Mouse (Mus musculus): ENCODE measurements around the gene Crabp1. TPM values are rescaled to one million over a fixed set of nuclear protein-coding genes. Genes with fewer than 3 reads are reported as not detected.

Crabp1 gene
- polyA plus RNA-seq, 1 experiment from 2014 or later = 24.5 TPM

DNA sequence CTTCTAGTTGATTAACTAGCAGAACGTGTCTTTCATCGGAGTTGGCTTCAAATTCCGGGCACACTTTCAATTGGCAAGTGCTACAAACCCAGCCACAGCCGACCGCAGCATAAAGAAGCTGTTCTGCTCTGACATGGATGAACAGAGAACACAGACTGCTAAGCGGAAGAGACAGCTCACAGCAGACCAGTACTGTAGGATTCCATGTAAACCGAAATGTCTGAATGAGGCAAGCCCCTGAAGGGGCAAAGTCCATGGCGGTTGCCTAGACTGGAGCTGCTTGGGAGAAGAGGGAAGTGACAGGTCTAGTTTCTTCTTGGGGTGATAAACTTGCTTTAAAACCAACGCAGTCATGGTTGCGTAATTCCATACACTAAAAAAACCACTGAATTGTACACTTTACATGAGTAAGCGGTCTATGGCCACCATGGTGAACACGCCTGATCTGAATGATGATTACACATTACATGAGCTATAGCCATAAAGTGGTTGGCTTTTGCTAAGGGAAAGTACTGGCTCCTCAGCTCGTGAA is 12.0 kb downstream of the Crabp1 start:
- Histone ChIP-seq H3K4me2 (no peak overlapping the region), H3K36me3 (no peaks in the 10 kb centered on the region), H3K27ac (ENCODE audit: poor library complexity, severe bottlenecking) (no peak overlapping the region), H3K9ac (no peak overlapping the region), H3K4me1 (replicated peaks) (peaks cover 17% of the 10 kb centered on the region), H3K4me3 (no peak overlapping the region), H3K9me3 (replicated peaks) (no peaks in the 10 kb centered on the region), H3K27me3 (replicated peaks) (peaks cover 13% of the 10 kb centered on the region; the same call in 1 of the 2 replicates)
- ATAC-seq (ENCODE audit: insufficient number of reproducible peaks, low FRiP score) = no peak
- WGBS = 86% methylated on average over 13 of the region's 13 CpGs

- Histone ChIP-seq H3K4me2 (no peak overlapping the region), H3K27me3 (replicated peaks) (peaks cover 9% of the 10 kb centered on the region; the same call in 1 of the 2 replicates), H3K9ac (no peak overlapping the region), H3K4me3 (no peak overlapping the region), H3K9me3 (replicated peaks) (no peaks in the 10 kb centered on the region), H3K36me3 (no peaks in the 10 kb centered on the region), H3K27ac (ENCODE audit: poor library complexity, severe bottlenecking) (no peak overlapping the region), H3K4me1 (replicated peaks) (peaks cover 6% of the 10 kb centered on the region)
- ATAC-seq (ENCODE audit: insufficient number of reproducible peaks, low FRiP score) = no peak
- WGBS = 83% methylated on average over 8 of the region's 8 CpGs
These were observed 14.7 kb downstream of the Crabp1 start for GRCm38 (mm10) chr9:54779280-54779679.

GRCm38 (mm10) chr9:54782504-54782903 is 18.0 kb downstream of the Crabp1 start:
- no peaks in the 10 kb centered on the region for H3K9me3 ChIP-seq (replicated peaks)
- WGBS = 74% methylated on average over 15 of the region's 15 CpGs
- H3K27ac ChIP-seq (ENCODE audit: poor library complexity, severe bottlenecking) = no peak overlapping the region
- no peaks in the 10 kb centered on the region for H3K27me3 ChIP-seq (replicated peaks)
- H3K4me2 ChIP-seq = no peak overlapping the region
- H3K36me3 ChIP-seq = no peaks in the 10 kb centered on the region
- no peak for ATAC-seq (ENCODE audit: insufficient number of reproducible peaks, low FRiP score)
- H3K4me3 ChIP-seq = no peak overlapping the region
- no peak overlapping the region for H3K9ac ChIP-seq
- peaks cover 30% of the 10 kb centered on the region for H3K4me1 ChIP-seq (replicated peaks)

- H3K36me3 ChIP-seq = no peaks in the 10 kb centered on the region
- H3K4me2 ChIP-seq = no peak overlapping the region
- WGBS = 12% methylated on average over 3 of the region's 3 CpGs
- no peaks in the 10 kb centered on the region for H3K27me3 ChIP-seq (replicated peaks)
- H3K4me1 ChIP-seq (replicated peaks) = peaks cover 38% of the 10 kb centered on the region
- peak overlapping the region; percentile 63 for H3K27ac ChIP-seq (ENCODE audit: poor library complexity, severe bottlenecking)
- ATAC-seq (ENCODE audit: insufficient number of reproducible peaks, low FRiP score) = peak; percentile 75
- no peak overlapping the region for H3K9ac ChIP-seq
- no peaks in the 10 kb centered on the region for H3K9me3 ChIP-seq (replicated peaks)
- no peak overlapping the region for H3K4me3 ChIP-seq
These were observed 19.5 kb downstream of the Crabp1 start for GRCm38 (mm10) chr9:54784003-54784402.

- ATAC-seq (ENCODE audit: insufficient number of reproducible peaks, low FRiP score) = no peak
- Histone ChIP-seq H3K27ac (ENCODE audit: poor library complexity, severe bottlenecking) (no peak overlapping the region), H3K9me3 (replicated peaks) (no peaks in the 10 kb centered on the region), H3K9ac (no peak overlapping the region), H3K27me3 (replicated peaks) (0 out of 2 replicates have a peak, but pooled peaks cover 3% of the 10 kb centered on the region), H3K4me2 (no peak overlapping the region), H3K4me3 (no peak overlapping the region), H3K36me3 (no peaks in the 10 kb centered on the region), H3K4me1 (replicated peaks) (peaks cover 40% of the 10 kb centered on the region)
- WGBS = 73% methylated on average over 3 of the region's 3 CpGs
These were observed 20.7 kb downstream of the Crabp1 start for GRCm38 (mm10) chr9:54785215-54785614.

GRCm38 (mm10) chr9:54786083-54786482 is 21.5 kb downstream of the Crabp1 start:
- no peak overlapping the region for H3K27ac ChIP-seq (ENCODE audit: poor library complexity, severe bottlenecking)
- no peaks in the 10 kb centered on the region for H3K9me3 ChIP-seq (replicated peaks)
- H3K4me2 ChIP-seq = no peak overlapping the region
- 0 out of 2 replicates have a peak, but pooled peaks cover 3% of the 10 kb centered on the region for H3K27me3 ChIP-seq (replicated peaks)
- no peaks in the 10 kb centered on the region for H3K36me3 ChIP-seq
- no peak overlapping the region for H3K4me3 ChIP-seq
- no peak for ATAC-seq (ENCODE audit: insufficient number of reproducible peaks, low FRiP score)
- 80% methylated on average over 1 of the region's 1 CpGs for WGBS
- peaks cover 43% of the 10 kb centered on the region for H3K4me1 ChIP-seq (replicated peaks)
- H3K9ac ChIP-seq = no peak overlapping the region

DNA sequence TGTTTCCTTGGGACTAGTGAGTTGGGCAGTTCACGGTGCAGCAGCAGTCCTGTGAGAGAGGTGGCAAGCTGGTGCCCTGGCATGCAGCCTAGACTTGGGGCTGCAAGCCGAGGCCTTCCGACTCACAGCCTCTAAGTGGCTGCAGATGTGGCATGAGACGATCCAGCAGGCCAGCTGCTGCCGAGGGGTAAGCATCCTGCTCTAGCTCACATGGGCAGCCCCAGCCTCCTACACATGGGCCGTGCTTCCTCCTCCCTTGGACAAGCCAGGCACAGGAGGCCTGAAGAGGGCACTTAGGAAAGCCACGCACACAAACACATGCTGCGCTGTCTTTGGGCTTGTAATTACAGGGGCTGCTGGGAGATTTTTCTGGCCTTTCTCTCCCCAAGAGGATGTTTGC is 23.2 kb downstream of the Crabp1 start:
- no peaks in the 10 kb centered on the region for H3K36me3 ChIP-seq
- ATAC-seq (ENCODE audit: insufficient number of reproducible peaks, low FRiP score) = peak; percentile 46; the same call in 1 of the 2 replicates
- H3K9ac ChIP-seq = no peak overlapping the region
- H3K4me3 ChIP-seq = no peak overlapping the region
- no peak overlapping the region for H3K4me2 ChIP-seq
- H3K27ac ChIP-seq (ENCODE audit: poor library complexity, severe bottlenecking) = no peak overlapping the region; the same call in 1 of the 2 replicates
- H3K4me1 ChIP-seq (replicated peaks) = peaks cover 43% of the 10 kb centered on the region
- 0 out of 2 replicates have a peak, but pooled peaks cover 3% of the 10 kb centered on the region for H3K27me3 ChIP-seq (replicated peaks)
- H3K9me3 ChIP-seq (replicated peaks) = no peaks in the 10 kb centered on the region
- WGBS = 18% methylated on average over 8 of the region's 8 CpGs

- Histone ChIP-seq H3K4me2 (no peak overlapping the region), H3K27ac (ENCODE audit: poor library complexity, severe bottlenecking) (no peak overlapping the region), H3K36me3 (no peaks in the 10 kb centered on the region), H3K4me3 (no peak overlapping the region), H3K9me3 (replicated peaks) (no peaks in the 10 kb centered on the region), H3K4me1 (replicated peaks) (peaks cover 30% of the 10 kb centered on the region), H3K27me3 (replicated peaks) (0 out of 2 replicates have a peak, but pooled peaks cover 3% of the 10 kb centered on the region), H3K9ac (no peak overlapping the region)
- ATAC-seq (ENCODE audit: insufficient number of reproducible peaks, low FRiP score) = no peak
- WGBS = 25% methylated on average over 5 of the region's 5 CpGs
These were observed 25.7 kb downstream of the Crabp1 start for GRCm38 (mm10) chr9:54790271-54790670.

DNA sequence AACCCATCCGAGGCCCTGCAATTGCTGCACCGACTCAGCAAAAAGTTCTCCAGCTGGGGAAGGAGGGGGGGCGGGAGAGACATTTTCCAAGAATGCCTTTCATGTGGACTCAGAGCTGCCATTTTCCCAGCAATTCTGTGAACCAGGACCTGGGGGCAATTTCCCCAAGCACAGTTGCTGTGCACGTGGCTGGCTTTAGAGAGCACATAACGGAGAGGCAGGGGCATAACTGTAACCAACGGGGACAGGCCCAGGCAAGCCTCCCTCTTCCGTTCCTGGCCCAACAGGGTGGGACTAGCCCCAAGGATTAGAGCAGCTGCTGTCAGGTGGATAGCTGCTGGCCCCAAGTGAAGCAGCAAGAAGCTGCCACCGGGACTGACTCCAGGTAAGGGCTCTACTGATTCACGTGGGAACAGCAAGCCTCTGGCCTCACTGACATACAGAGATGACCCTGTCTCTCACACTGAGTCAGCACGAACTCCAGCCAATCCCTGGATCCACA is 37.0 kb downstream of the Crabp1 start:
- peaks cover 6% of the 10 kb centered on the region; the same call in 1 of the 2 replicates for H3K4me1 ChIP-seq (replicated peaks)
- H3K27me3 ChIP-seq (replicated peaks) = no peaks in the 10 kb centered on the region
- no peaks in the 10 kb centered on the region for H3K9me3 ChIP-seq (replicated peaks)
- H3K9ac ChIP-seq = no peak overlapping the region
- H3K4me2 ChIP-seq = no peak overlapping the region
- H3K36me3 ChIP-seq = no peaks in the 10 kb centered on the region
- H3K4me3 ChIP-seq = no peak overlapping the region
- no peak overlapping the region for H3K27ac ChIP-seq (ENCODE audit: poor library complexity, severe bottlenecking)
- WGBS = 41% methylated on average over 10 of the region's 10 CpGs
- no peak for ATAC-seq (ENCODE audit: insufficient number of reproducible peaks, low FRiP score)

GRCm38 (mm10) chr9:54802749-54803679 is 38.5 kb downstream of the Crabp1 start:
- WGBS = 68% methylated on average over 6 of the region's 6 CpGs

GRCm38 (mm10) chr9:54804351-54804750 is 39.8 kb downstream of the Crabp1 start:
- WGBS = 59% methylated on average over 5 of the region's 5 CpGs
- Histone ChIP-seq H3K4me3 (no peak overlapping the region), H3K9ac (no peak overlapping the region), H3K36me3 (no peaks in the 10 kb centered on the region), H3K4me2 (no peak overlapping the region), H3K27ac (ENCODE audit: poor library complexity, severe bottlenecking) (no peak overlapping the region), H3K9me3 (replicated peaks) (no peaks in the 10 kb centered on the region), H3K27me3 (replicated peaks) (no peaks in the 10 kb centered on the region), H3K4me1 (replicated peaks) (peaks cover 6% of the 10 kb centered on the region; the same call in 1 of the 2 replicates)
- ATAC-seq (ENCODE audit: insufficient number of reproducible peaks, low FRiP score) = no peak

More at GRCm38 (mm10) chr9:54802749-54803679, 38.5 kb downstream of the Crabp1 start:
- no peak overlapping the region for H3K9ac ChIP-seq
- no peaks in the 10 kb centered on the region for H3K9me3 ChIP-seq (replicated peaks)
- H3K27me3 ChIP-seq (replicated peaks) = no peaks in the 10 kb centered on the region
- H3K4me3 ChIP-seq = no peak overlapping the region
- no peak for ATAC-seq (ENCODE audit: insufficient number of reproducible peaks, low FRiP score)
- H3K4me2 ChIP-seq = no peak overlapping the region
- no peaks in the 10 kb centered on the region for H3K36me3 ChIP-seq
- peaks cover 6% of the 10 kb centered on the region; the same call in 1 of the 2 replicates for H3K4me1 ChIP-seq (replicated peaks)
- no peak overlapping the region for H3K27ac ChIP-seq (ENCODE audit: poor library complexity, severe bottlenecking)

Data from heart, embryonic 12.5 days (tissue).